Mouse (Mus musculus) lung, postnatal 25 days (tissue): ENCODE measurements around the gene Erich2.

ENCODE experiments used
- DNase-seq: peaks from one replicate; pipeline ENCODE4 v3.0.0; 2022; ENCODE audit warnings: low spot score

Gene Erich2

DNA sequence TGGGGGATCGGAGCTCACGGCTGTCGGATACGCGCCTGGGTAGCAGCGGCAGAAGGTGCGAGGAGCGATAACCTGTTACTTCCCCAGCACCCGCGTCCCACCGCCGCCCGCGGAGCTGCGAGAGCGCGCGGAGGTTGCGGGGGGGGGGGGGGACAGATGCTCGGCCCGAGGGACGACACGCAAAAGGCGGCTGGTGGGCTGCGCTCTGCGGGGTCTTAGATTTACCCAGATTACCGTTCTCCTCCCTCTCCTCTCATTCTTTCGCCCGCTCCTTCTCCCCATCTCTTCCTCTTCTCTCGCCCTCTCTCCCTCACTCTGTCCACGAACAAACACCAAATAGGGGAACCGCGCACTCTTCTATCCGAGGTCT is 54.0 kb downstream of the Erich2 start:
- DNase-seq = no peak

DNA sequence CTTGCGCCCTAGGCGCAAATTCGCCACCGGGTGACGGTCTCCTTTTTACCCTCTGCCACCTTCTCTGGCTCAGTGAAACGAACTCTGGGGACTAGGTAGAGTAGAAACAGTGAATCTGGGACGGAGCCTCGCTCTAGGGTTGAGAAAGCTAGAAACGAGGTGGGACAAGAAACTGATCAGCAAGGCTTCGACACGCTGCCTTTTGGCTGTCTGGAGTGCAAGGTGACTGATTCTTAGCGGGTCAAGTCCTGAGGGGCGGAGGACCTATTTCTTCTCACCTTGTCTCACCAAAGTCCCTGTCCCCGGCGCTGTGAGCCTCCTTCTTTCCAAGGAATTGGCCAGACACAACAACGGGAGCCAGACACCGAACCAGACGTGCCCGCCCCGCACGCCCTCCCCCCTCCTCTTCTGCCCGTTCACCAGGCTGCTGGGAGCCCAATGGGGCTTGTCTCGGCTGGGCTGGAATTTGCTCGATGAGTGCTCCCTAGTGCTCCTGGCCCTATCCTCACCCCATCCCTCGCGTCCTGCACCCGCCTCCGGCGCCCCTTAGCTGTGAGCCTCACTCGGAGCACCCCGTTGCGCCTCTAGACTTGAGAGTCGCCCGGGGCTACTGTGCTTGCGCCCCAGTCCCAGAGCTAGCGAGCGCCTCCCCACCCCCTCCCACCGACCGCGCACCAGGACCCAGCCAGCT is 54.5 kb downstream of the Erich2 start:
- no peak for DNase-seq

DNA sequence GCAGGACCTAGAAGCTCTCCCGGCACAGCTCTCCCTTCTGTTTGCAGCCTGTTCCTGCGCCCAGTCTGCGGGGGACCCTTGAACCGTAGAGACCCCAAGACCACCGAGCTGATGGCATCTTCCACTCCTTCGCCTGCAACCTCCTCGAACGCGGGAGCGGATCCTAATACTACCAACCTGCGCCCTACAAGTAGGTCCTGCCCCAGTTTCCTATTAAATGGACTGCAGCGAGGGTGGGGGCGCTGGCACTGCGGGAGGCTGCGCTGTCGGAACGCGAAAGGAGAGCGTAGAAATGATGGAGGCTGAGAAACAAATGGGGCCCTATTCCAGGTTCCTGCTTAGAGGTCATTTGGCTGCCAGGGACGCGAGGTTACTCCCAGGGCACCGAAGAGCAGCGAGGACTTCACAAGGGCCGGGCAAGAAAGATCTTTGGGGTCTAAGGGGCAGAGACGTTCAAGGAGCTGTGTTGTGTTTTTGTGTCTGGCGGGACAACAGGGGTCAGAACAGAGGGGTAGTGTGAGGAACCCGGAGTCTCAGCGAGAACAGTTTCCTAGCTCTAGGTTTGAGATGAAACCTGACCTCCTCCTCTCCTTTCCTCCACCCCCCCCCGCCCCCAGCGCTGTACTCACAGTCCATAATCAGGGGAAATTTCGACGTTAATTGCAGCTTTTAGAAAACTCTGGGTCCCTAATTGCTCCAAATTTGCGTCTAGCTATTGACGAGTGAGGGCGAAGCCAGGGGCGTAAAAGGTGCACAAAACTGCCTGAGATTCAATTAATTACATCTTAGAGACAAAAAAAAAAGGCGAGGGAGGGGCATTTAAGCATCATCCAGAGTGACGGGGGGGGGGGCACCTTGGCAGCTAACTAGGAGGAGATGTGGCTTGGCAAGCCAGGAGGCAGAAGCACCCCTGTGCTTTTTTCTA is 55.4 kb downstream of the Erich2 start:
- no peak for DNase-seq

DNA sequence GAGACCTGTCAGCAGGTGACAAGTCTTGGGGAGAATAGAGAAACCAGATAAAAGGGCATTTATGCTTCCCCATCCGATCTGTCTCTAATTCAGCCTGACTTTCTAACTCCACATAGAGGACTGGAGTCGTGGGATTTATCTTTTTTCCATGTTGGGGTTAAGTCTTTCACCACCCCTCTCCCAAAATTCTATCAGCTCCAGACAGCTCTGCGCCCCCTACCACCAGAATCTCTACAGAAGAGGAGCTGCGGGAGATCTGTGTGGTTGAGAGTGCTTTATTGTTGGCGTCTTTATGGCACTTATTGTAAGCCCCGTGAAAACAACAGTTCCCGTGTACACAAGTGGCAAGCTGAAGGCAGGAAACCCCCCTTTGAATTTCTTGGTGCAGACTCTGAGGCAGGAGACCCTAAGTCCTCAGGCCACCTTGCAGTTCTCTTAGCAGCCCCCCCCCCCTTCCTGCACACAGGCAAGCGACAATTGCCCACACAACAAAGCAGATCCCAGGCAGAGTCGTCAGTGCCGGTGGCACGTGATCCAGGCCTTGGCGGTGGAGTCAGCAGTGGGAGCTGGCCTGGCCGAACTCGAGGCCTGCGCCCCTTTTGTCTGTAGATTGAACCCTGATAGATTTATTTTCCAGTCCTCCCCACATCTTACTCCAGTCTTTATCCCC is 56.2 kb downstream of the Erich2 start:
- no peak for DNase-seq

DNA sequence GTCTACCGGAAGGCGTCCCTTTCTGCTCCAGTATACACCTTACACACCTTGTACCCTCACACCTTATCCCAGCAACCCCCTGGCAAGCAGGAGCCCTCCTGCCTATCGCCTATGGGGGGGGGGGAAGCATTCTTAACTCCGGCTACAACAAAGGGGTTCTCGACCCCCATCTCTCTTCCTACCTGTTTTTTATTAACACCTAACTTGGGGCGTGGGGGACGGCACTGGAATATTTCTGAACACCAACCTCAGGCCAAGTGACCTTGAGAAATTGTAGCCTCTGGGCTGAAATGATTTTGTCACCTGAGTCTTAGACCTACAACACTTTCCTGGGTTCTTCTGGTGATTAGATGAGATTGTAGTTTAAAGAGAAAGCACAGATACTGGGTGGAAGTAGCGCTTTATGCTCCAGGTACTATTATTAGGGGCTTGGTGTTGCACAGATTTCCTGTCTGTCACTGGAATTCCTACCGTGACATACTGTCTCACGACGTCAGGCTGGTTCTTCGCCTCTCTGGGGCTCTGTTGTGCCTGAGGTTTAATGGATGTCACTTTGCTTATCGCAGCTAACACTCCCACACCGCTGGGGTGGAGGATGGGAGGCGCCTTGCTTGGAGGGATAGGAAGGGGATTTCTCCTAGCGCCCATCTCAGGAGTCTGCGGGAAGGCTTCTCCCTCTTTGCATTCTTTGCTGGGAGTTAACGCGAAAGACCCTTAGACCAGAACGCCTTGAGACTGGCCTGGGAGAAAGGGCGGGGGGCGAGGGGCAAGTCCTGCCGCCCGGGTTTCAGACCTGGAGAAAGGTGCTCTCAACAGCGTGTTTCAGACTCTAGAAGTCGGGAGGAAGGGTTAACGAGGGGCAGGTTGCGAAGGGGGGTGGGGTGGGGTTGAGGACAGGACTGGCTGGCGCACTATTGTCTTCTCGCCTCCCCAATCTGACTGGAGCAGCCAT is 57.3 kb downstream of the Erich2 start:
- no peak for DNase-seq

DNA sequence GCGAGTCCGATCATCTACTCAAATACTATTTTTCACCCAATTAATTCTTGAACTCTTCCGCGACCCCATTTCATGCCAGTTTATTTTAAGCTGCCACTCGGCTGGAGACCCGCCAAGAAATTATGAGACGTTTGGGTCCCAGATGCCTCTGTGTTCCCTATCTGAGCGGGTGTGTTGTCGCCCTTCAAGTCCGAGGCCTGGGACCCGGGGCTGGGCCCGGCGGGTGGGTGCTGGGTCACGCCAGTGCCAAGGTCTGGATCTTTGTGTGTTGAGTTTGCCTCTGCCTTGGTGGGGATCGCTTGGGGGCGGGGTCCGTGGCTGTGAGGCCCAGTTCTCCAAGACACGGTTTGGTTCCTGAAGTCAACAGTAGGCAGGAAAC is 58.0 kb downstream of the Erich2 start:
- DNase-seq = peak; percentile 1

DNA sequence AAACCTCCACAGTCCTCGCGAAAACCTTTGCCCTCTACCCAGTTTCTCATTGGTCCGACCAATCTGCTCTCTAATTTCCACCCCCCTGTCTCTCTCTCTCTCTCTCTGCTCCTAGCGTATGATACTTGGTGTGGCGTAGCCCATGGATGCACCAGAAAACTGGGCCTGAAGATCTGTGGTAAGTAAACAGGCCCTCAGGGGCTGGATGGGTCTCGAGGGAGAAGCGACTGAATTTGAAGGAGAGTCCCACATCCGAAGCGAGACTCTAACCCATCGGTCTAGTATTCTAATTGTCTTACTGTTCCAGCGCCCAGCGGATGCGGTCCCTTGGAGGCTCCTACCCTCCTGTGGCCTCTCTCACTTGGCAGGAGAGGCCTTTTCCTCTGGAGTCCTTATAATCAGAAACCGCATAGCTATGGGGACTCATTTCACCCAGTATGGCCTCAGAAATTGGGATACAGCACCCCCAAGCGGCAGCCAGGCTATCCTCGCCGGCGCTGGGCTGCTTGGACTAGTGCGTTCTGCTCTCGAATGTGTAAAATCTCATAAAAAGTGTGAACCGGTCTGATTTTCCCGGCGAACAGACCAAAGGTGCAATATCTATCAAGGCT is 58.6 kb downstream of the Erich2 start:
- DNase-seq = peak; percentile 28

DNA sequence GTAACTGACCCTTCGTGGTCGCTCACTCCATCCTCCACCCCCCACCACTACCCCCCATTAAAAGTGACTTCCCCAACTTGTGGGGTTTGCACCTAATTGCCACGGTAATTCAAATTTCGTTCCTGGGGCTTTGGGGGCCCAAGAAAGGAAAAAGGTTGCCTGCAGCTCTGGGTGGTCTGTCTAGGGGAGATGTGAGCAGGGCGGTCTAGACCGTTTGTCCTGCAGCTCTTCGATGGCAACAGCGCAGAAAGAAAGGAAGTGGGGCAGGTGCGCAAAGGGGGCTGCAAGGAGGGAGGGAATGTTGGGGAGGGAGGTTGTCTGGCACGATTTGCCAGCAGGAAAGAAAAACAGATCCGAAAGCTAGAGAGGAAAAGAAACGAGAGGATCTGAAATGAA is 59.1 kb downstream of the Erich2 start:
- no peak for DNase-seq

DNA sequence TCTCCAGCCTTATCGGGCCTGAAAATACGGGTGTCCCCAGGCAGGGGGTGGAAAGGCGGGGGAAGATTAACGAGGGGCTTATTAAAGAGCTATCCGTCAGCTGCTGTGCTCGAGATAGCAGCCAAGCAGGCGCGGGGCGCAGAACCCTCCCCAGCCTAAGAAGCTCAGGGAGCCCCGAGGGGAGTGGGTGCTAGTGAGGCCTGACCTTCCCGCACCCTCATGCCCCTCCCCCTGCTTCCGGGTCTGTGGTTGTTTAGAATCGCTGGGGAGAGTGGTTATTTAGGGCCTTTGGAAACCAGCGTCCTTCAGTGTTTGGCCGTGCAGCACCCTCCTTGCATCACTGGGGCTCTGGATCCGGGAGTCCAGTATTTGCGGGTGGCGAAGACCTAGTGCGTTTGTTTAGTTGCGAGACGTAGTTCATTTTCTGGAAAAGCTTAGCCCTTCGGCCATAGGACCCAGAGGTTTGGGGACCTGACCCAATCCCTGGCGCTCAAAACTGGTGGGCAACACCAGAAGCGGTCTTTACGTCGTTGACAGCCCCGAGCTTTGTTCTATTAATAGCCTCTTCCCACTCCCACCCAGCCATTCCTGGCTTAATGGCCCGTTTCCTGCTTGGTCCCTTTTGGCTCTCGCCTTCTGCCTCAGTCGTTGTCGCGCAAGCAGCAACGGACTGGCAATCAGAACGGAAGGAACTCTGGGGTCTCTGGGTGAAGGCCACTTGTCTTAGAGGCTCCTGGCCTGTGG is 59.8 kb downstream of the Erich2 start:
- DNase-seq = no peak

DNA sequence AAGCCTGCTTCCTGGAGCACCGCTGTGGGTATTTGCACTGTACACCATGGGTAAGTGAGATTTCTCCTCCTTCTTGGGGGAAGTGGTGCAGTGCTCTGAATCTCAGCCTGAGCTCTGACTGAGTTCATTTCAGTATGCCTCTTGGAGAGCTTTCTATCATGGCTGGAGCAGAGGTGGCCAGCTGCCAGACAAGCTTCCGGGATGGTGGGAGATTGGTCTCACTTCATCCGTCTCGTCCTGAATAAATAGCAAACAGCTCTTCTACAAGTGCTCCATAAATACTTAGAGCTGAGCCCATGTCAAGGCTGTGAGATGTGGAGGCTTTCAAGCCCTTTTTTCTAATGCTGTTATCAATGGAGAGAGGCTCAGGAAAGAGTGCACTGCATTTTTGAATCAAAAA is 63.1 kb downstream of the Erich2 start:
- no peak for DNase-seq

DNA sequence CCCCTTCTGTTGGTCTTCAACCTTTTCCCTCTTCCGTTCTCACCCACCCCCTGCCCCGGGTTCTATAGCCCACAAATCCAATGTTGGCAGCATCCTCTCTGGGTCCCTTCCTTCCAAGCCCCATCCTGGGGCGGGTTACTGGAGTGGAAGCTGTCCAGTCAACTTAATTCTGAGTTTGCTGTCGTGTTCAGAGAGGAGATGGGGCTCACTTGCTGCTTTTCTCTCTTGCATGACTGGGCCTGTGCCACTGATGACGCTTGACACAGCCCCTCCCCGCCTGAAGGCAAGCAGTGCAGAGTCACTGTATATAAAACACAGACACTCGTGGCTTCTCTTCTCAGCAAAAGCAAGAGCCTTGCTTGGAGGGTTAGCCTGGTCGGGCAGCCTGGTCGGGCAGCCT is 63.6 kb downstream of the Erich2 start:
- no peak for DNase-seq

DNA sequence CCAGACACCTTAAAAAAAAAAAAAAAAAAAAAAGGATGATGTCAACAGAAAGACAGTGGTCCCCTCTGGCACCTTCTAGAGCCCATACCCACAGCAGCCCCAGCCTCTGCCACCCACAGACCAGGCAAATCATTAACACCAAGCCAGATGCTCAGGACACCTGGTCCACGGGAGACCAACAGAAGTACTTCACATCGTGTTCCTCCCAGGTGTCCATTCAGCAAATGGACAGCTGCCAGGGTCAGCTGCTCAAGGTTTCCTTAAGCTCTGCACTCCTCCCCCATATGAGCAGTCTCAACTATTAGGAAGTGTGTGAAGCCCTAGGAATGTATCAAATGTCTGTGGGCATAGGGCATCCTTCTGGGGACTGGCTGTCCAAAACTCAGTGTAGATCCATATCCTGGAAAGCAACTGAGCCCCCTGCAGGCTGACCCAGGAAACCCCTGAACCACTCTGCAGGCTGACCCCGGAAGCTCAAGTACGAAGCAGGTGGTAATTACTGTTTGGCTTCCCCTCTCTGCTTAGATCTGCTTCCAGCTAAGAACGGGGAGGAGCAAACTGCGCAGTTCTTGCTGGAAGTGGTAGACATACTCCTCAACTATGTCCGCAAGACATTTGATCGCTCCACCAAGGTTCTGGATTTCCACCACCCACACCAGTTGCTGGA is 65.1 kb downstream of the Erich2 start:
- DNase-seq = no peak

DNA sequence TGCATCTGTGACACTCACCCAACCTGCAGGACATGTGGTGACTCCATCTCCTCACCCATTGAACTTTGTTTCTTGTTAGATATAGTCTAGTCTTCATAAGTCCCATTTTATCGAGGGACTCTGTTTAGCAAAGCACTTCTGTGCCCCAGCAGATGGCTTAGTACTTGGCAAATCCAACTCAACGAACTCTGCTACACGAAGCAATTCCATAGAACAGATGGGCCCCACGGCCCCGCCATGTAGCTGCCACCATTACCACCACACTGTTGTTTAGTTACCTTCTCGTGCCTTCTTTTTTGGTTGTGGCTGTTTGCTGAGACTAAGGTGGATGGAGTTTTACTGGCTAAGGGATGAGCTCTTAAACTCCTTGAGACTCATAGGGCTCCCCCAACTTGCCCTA is 79.6 kb downstream of the Erich2 start:
- DNase-seq = no peak
